Mouse (Mus musculus) cerebellum, postnatal 25 days (tissue): ENCODE data around the gene Psme3.

ENCODE experiments used
- DNase-seq, 2 experiments: peaks; one replicate each; pipeline ENCODE4 v3.0.0; 2021; ENCODE audit warnings: mixed read lengths in 2 of 2

The Psme3 gene

DNA sequence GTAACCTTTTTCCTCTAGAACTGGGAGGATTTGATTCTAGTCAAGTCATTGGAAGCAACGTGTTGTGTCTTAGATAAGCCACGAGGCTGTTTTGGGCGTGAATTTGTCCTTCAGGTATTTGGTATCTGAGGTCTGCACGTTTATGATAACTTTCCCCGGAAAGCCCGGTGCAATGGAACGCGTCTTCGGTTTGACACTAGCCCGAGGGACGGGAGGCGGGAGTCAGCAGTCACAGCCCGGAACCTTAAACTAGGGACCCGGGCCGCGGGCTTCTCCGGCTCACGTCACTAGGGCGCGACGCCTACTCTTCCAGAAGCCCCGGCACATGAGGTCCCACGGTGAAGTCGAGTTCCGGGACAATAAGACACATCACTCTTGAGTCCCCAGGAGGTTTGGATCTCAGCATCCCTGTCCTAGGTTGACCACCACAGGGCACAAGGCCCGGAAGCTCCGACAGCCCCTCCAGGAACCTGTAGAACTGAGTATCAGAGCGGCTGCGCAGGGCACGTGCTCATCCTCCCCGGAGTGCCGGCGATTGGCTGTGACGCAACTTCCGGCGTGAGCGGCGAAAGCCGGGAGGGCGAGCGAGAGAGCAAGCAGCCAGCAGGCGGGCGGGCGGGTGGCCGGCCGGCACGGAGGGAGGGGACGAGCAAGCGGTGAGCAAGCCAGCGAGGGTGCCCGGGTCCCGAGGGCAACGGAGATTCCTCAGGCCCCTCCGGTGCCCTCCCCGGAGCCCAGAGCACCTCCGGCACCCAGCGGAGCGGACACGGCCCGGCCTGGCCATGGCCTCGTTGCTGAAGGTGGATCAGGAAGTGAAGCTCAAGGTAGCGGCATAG is at the start of gene Psme3:
Psme3 (plus strand) TSS at position 549 of the 836 bp plus-strand sequence.
- peak; percentile 95 to 96 for DNase-seq

DNA sequence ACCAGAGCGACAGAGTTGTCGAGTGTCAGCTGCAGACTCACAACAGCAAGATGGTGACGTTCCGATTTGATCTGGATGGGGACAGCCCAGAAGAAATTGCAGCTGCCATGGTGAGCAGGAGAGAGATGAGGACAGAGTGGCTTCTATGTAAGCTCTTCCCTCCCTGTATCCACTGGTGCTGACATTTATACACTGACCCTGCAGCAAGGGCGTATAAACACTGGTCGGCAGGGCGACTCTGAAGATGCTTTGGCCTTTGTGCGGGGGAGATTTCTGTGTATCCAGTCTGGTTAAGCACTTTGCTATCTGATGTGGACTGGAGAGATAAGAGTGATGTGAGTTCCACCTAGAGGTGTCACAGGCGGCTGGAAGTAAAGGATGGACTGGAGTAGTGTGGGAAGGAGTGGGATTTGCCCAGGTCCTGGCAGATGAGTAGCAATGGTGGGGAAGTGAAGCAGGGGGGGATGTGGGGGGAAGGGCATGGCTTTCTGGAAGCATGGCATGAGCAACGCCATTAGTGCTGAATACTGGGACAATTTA is 46.4 kb upstream of the Psme3 start:
- peak; percentile 39 to 64 for DNase-seq

DNA sequence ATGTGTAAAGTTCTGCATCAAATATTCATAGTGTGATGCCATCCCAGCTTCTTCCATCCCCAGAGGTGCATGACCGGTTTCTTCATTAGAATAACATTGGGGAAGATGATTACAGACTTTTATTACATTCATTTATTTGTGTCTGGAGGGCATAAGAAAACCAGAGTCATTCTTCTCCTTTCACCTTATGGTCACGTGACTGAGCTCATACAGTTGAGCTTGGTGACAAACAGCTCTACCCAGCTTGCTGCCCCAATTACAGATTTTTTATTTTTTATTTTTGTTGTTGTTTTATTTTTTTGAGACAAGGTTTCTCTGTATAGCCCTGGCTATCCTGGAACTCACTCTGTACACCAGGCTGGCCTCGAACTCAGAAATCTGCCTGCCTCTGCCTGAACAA is 43.6 kb upstream of the Psme3 start:
- no peak for DNase-seq

DNA sequence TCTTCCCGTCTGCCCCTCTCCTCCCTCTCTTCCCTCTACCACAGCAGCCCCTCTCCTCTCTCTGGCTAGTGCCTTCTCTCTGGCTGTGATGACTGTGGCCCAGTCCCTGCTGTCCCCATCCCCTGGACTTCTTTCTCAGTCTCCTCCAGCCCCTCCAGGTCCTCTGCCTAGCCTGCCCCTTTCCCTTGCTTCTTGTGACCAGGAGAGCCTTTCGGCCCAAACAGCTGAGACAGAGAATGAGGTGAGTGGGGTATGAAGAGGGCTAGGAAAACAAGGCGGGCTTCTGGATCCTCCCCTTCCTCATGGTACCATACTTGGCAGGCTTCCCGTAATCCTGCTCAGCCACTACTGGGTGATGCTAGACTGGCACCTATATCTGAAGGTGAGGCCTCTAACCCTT is 40.7 kb upstream of the Psme3 start:
- no peak for DNase-seq

DNA sequence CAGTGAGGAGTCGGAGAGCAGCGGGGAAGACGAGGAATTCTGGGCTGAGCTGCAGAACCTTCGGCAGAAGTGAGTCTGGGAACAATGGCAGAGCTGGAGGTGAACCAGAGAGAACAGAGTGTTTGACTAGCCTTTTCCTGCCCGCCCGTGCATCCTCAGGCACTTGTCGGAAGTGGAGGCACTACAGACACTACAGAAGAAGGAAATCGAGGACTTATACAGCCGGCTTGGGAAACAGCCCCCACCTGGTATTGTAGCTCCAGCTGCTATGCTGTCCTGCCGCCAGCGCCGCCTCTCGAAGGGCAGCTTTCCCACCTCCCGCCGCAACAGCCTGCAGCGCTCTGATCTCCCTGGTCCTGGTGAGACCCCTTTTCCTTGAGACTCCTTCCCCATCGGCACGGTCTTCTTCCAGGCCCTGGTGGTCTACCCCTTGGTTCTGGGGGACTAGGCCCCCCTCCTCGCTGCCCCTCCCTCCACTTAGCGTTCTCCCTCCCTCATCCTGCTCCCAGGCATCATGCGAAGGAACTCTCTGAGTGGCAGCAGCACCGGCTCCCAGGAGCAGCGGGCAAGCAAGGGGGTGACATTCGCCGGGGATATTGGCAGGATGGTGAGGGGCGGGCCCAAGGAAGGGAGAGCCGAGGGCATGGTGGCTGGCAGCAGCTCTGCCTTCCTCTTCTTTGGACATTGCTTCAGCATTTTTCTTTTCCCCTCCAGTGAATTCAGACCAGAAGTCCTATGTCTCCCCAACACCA is 39.5 kb upstream of the Psme3 start:
- no peak for DNase-seq

DNA sequence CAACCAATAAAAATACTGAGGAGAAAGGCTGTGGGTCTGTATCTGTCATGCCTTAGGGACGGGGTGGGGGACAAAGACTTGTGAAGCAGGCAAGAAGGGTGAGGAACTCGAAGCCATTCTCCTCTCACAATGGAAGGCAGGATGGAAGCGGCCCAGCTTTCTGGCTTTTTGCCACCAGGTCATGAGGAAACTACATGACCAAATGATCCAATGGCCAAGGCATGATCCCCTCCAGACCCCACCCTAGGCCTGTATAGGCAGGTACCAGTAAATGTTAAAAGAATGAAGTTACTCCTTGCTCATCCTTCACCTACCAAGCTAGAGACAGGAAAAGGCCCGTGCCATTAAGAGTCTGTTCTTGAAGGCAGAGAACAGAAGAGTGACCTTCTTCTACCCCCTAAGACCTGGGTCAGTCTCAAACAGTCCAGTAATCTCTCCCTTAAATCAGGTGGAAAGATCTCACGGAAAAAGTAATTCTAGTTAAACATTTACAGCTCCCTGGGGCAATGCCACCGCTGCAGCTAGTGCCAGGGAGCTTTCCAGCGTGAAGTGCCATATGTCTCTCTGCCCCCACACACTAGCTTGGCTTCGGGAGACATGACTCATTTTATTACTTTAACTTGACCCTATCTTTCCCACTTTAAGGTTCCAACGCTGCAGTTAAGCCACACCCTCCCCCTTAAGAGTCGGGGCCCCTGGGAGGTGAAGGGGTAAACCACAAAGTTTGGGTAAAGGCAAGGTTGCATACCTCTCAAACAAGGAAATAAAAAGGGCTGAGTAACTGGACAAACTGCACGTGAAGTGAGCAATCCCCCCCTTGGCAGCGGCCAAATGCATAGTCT is 38.4 kb upstream of the Psme3 start:
- no peak for DNase-seq

DNA sequence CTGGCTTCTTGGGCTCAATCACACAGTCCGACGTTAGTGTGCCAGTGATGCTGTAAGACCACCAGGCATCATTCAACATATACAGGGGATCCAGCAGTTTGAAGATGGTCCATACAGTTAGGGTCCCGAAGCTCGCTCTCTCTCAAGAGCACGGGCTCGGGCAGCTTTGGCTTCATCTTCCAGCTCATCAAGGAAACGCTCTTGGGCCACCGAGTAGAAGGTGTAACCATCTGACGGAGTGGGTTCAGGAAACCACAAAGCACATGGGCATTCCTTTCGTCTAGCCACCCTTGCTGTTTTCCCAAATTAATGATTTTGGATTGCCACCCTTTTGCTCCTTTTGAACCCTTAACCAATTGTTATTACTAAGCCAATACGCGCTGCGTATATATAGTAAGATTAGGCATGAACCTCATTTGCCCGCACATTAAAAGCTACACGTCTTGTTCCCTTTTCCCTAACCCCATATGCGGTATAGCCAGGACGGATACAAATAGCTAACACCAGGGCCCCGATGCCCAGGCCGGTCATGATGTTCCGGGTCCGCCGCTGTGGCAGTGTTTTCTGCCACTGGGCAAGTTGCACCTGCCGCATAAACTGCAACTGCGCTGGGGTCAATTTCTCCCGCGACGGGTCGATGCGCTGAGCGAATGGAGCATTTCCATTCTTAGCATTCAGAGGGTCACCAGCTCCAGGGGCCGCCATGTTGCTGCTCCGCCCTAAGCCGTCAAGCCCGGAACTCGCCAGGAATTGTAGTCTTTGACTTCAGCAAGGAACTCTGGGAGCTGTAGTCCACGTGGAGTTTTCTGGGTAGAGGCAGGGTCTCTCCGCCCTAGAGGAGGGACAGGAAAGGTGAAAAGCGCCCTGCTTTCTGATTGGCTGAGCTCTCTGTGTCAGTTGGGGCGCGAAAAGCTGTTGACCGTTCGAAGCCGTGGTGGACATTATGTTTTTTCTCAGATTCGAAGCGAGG is 37.5 kb upstream of the Psme3 start, which contains the start of the genes Cntd1 and Coa3:
Cntd1 (plus strand) TSS at position 790 of the 970 bp plus-strand sequence.
Coa3 (minus strand) TSS at position 892 of the 970 bp plus-strand sequence.
- peak; percentile 84 to 87 for DNase-seq

DNA sequence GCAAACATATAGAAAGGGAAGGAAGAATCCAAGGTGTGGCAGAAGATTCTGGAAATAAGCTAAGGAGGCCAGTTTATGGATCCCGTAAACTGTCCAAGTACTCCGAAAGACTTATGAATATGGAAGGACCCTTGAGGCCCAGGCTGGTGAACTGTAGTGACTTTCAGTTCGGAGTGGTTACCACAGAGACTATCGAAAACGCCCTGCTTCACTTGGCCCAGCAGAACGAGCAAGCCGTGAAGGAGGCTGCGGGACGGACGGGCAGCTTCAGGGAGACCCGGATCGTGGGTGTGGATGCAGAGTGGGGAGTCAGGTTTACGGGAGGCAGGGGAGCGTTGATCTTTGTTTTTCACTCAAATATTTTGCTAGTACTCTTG is 36.8 kb upstream of the Psme3 start:
- peak in 1 of 2 experiments; percentile 36 for DNase-seq

DNA sequence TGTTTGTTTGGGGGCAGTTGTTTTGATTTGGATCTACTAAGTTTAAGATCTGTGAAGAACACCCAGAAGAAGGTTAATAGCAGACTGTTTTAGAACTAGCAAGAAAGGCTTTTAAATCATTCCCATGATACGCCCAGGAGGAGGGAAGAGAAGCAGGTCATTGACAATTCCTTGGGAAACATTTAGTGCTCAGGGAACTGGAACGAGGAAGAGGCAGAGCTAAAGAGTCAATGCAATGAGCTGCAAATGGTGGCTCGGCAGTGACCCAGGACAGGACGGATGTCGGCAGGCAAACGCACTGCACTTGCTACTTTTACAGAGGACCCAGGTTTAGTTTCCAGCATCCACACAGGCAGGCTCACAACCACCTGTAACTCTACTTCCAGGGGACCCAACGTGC is 35.2 kb upstream of the Psme3 start:
- no peak for DNase-seq

DNA sequence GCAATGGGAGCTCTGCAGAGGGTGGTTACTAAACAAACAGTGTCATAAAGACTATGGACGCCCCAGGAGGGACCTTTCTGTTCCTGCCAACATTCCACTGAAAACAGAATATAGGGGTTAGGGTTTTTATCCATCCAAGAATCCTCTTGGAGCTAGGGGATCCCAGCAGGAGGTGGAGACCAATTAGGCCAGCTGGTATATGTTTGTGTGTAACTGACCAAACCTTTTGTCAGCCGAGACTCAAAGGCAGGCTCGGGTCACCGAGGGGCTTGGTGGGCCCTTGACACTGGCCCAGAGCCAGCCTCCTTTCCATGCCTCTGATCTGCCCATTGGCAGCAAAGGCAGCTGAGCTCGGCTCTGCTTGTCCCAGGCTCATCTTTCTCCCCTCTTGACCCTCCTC is 33.1 kb upstream of the Psme3 start:
- DNase-seq, result no peak

DNA sequence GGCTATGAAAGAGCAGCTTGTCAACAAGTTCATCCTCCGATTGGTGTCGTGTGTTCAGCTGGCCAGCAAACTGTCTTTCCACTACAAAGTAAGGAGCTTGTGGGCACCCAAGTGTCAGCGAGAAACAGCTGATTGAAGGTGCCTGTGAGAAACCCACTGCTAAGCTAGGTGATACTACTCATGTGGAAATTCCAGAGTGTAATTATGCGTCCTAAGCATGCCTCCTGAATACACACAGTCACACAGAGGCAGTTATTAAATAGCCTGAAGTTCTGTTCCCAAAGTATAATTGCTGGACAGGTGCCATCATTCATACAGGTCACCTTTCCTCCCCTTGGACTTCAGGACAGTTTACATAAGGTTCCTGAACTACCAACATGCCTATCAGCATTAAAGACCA is 32.2 kb upstream of the Psme3 start:
- no peak for DNase-seq

DNA sequence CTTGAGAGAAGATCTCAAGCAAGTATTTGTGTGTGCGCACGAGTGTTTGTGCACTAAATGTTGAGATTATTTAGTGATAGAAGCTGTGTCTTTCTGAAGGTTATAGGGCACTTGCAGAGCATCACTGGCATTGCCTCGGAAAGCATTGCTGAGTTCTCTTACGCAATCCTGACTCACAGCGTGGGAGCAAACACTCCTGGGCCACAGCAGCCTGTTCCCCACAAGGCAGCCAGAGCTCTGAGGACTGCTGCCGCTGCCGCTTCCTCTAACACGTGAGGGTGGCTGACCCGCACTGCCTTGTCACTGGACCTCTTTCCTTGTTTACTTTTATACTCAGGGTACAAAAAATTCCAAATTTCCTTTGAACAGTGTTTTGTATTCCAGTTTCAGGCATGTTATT is 28.7 kb upstream of the Psme3 start:
- DNase-seq, result no peak

DNA sequence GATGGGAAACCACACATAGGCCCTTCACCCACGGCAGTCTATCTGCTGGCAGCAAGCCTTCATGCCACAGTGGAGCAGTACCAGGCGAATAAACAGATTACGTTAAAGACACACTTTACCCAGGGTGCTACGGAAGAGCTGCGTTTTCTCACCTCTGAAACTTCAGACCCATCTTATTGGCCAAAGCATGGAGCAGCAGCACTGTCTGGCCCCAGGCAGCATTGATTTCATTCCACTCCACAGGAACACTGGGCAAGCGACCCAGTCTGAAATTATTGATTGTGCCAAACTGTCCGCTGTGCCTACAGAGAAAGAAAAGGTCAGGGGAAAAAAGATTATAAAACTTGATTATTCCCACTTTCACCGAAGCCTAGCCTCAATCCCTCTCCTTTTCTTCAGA is 24.8 kb upstream of the Psme3 start:
- no peak for DNase-seq

DNA sequence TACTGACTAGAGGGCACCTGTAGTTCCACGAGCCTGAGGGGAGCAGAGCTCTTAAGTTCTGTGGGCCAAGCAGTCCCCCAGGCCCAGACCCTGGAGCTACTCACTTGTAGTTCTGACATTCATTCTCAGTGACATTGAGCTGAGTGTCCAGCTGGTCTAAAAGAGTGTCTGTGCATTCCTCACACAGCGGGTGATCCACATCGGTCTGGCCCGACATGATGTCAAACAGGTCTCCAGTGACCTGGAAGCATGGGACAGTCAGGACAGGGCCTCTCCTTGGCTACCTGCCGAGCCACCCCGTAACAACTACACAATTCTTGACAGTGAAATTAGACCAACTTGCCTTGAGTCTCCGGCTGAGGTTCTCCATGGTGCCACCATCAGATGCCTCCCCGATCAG is 20.8 kb upstream of the Psme3 start:
- DNase-seq, result no peak

DNA sequence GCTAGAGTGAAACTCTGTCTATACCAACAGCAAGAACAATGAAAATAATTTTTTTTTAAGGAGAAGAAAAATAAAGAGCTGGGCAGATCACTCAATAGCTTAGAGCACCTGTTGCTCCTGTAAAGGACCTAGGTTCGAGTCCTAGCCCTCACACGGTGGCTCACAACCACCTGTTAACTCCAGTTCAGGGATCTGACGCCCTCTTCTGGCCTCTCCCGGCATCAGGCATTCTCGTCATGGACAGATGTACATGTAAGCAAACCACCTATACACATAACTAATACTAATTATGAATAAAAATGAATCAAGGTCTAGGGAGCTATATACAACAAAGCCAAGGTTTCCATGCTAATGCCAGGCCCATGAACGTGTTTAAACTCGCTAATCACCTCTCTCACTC is 15.1 kb upstream of the Psme3 start:
- DNase-seq, result no peak

DNA sequence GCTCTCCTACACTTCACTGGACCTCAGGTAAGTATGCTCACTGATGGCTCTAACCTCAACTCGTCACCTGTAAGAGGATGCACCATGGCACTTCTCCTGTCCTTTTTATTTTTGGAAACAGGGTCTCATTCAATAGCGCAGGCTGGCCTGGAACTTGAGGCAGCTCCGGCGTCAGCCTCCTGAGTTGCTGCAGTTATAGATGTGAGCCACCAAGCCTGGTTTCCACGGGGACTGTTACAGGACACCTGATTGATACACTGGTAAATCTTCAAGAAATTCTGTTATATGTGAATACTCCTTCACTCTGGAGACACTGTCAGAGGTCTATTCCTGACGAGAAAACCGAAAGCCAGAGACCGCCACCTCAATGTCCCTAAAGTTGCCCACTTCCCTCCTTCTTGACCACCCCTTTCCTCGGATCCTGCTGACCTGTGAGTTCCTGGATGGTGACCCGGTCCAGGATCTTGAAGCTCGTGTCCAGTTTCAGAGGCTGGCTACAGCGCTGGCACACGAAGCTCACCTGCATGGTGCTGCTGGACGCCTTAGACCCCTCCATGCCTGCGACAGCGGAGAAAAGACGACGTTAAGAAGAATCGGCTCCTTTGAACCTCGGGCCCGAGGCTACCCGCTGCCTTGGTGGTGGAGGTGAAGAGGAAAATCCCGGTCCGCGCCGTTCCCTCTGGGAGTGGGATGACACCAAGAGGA is 14.6 kb upstream of the Psme3 start:
- no peak for DNase-seq

DNA sequence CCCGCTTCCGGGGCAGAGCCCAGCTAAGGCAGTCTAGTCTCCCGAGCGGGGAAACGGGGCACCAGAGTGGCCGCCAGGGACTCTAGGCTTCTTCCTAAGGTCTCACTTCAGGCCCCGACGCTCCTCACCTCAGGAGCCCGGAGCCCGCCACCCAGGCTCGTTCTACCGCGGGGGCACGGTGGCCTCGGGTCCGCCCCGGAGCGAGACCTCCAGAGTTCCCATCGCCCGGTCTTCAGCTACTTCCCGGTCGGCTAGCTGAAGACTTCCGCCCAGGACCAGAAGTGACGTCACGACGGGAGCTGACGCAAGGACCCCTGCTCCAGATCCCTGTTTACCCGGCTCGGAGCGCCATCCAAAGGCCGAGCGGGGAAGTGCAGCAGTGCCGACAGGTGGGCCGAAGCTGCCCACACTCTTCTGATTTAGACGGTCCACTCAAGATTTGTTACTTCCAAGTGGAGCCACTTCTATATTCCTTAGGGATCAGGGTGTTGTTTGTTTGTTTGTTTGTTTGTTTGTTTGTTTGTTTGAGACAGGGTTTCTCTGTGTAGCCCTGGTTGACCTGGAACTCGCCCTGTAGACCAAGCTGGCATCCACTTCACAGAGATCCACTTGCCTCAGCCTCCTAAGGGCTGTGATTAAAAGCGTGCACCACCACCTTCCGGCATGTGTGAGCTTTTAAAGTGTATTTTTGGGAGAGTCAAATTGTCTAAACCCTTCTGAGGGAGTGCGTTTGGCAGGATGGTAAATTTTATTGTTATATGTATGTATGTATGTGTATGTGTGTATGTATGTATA is 13.8 kb upstream of the Psme3 start, which contains the start of gene Becn1:
Becn1 (minus strand) TSS at position 283 of the 795 bp plus-strand sequence.
- DNase-seq, result peak; percentile 97 to 100

DNA sequence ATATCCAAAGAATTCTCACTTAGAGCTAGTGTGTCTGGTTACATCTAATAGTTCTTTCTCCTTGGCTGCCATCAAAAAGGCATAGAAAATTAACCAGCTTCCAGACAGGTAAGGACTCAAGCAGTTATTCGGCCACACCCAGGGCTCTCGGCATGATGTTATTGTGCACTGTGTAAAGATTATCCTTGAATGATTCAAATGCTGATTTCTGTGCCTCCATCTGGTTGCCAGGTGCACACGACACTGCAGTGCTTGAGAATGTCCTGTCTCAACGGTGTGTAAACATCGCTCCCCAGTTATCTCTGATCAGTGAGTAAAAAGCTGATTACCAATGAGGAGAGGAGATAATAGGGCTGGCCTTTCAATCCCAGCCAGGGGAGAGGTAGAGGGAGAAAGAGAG is 8.3 kb upstream of the Psme3 start:
- no peak for DNase-seq

DNA sequence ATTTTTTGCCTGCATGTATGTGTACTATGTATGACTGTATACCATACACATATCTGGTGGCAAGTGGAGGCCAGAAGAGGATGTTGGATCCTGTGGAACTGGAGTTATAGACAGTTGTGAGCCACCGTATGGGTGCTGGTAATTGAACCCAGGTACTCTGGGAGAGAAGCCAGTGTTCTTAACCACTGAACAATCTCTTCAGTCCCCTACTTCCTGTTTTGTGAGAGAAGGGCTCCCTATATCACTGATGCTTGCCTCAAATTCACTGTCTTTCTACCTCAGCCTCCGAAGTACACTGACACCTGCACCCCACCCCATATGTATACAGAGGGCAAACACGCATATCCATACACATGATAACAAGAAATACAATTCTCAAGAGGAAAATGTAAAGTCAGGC is 4.9 kb upstream of the Psme3 start:
- DNase-seq, result no peak

DNA sequence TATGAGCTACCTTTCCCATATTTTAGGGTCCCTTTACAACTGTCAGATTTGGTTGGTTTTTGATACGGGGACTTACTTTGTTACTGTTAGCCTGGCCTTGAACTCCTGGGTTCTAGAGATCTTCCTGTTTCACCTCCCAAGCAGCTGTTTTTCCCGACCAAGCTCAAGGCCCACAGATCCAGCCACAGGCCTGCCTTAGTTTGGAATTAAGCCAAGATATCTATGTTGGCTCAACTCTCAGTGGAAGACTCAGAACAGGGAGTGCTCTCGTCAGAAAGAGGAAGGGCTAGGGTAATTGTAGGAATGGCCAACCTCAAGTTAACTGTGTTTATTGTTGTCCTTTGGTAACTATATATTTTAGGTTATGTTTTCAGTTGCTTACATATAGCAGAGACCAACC is 3.9 kb upstream of the Psme3 start:
- DNase-seq, result no peak
